Mouse (Mus musculus) heart, adult 2 months (tissue): ENCODE measurements around the gene Ap1g2. TPM values are rescaled to one million over a fixed set of nuclear protein-coding genes. Genes with fewer than 3 reads are reported as not detected.

Experiments used
- DNase-seq, 2 experiments: peaks; one replicate each; pipeline ENCODE4 v3.0.0; 2021
- H3K27ac ChIP-seq: fragments of 200-600 bp; 2 replicates; pipeline ENCODE4 v1.8.1; 2022
- H3K27me3 ChIP-seq: fragments of 200-500 bp; 2 replicates; pipeline ENCODE4 v1.6.1; 2012; ENCODE audit warnings: mild to moderate bottlenecking, low read length, inconsistent platforms, mixed read lengths; ENCODE audit not compliant: control insufficient read depth, insufficient read depth
- H3K36me3 ChIP-seq: fragments of 200-500 bp; 2 replicates; pipeline ENCODE4 v1.6.1; 2012; ENCODE audit warnings: low read length, inconsistent platforms; ENCODE audit not compliant: control insufficient read depth, insufficient read depth
- H3K4me1 ChIP-seq: fragments of 200-500 bp; 2 replicates; pipeline ENCODE4 v1.6.1; 2011; ENCODE audit warnings: low read length; ENCODE audit not compliant: control insufficient read depth, insufficient read depth
- H3K4me3 ChIP-seq: fragments of 200-600 bp; 2 replicates; pipeline ENCODE4 v1.8.1; 2022
- H3K79me2 ChIP-seq: fragments of 200-500 bp; replicated peaks from 2 replicates; pipeline ENCODE4 v1.6.1; 2012; ENCODE audit warnings: mild to moderate bottlenecking, inconsistent platforms, low read length, moderate library complexity, mixed read lengths; ENCODE audit not compliant: control insufficient read depth, insufficient read depth
- H3K9ac ChIP-seq: fragments of 200-500 bp; 2 replicates; pipeline ENCODE4 v1.6.1; 2012; ENCODE audit warnings: low read depth, mild to moderate bottlenecking, control low read depth, inconsistent platforms, low read length, mixed read lengths
- CTCF ChIP-seq: fragments of 200-600 bp; IDR thresholded peaks from 2 replicates; pipeline ENCODE4 v1.8.1; 2022; ENCODE audit warnings: antibody characterized with exemption, mild to moderate bottlenecking, moderate library complexity
- EP300 ChIP-seq: fragments of 200-500 bp; IDR thresholded peaks from 2 replicates; pipeline ENCODE4 v1.6.1; 2011; ENCODE audit warnings: low read depth, low read length, control low read depth; ENCODE audit not compliant: insufficient read depth
- POLR2A ChIP-seq: fragments of 200-500 bp; IDR thresholded peaks from 2 replicates; pipeline ENCODE4 v1.6.1; 2011; ENCODE audit warnings: mild to moderate bottlenecking, low read depth, low read length, control low read depth; ENCODE audit not compliant: insufficient read depth
- WGBS: fragments of 180-500 bp; shearing (Covaris S2); methylation state at CpG from one replicate; pipeline ENCODE4 v1.1.7; 2018; 5-methylcytosine and 5-hydroxymethylcytosine counted together
- intact Hi-C: fragments of 180-260 bp; cut with DNase I; formaldehyde crosslinking; loops from one replicate; pipeline ENCODE4 v1.15.1; 2025
- polyA plus RNA-seq: library from polyadenylated mRNA; depleted of rRNA; stranded (reverse); fragments of >200 nt; gene quantifications from 2 replicates; pipeline ENCODE4 v1.2.3, GENCODE M21; 2012; rRNA removed
- total RNA-seq, 2 experiments: library from RNA; stranded (reverse); gene quantifications; 2 replicates each; pipeline ENCODE4 v1.2.3; 2021

Gene Ap1g2
- total and polyA plus RNA-seq, 3 experiments = 5.3 to 10.2 (median 5.6) TPM

- no peak for DNase-seq
- Histone ChIP-seq H3K36me3 (no peaks in the 10 kb centered on the region), H3K4me1 (no peaks in the 10 kb centered on the region), H3K79me2 (no peaks in the 10 kb centered on the region), H3K9ac (no peak overlapping the region), H3K27me3 (no peaks in the 10 kb centered on the region), H3K4me3 (no peak overlapping the region), H3K27ac (no peak overlapping the region)
- TF ChIP-seq EP300 = no peak
- no peak for TF ChIP-seq CTCF
- TF ChIP-seq POLR2A = no peak
- intact Hi-C loops = no loop called here
- 83% methylated on average over 17 of the region's 17 CpGs for WGBS
These were observed 52.6 kb downstream of the Ap1g2 start for GRCm38 (mm10) chr14:55053708-55054190.

- no peak overlapping the region for H3K9ac ChIP-seq
- no peaks in the 10 kb centered on the region for H3K27me3 ChIP-seq
- H3K79me2 ChIP-seq = no peaks in the 10 kb centered on the region
- H3K4me1 ChIP-seq = no peaks in the 10 kb centered on the region
- DNase-seq = no peak
- no peak overlapping the region for H3K27ac ChIP-seq
- intact Hi-C loops = no loop called here
- no peak overlapping the region for H3K4me3 ChIP-seq
- 74% methylated on average over 4 of the region's 4 CpGs for WGBS
- TF ChIP-seq CTCF (no peak), EP300 (no peak), POLR2A (no peak)
- H3K36me3 ChIP-seq = no peaks in the 10 kb centered on the region
These were observed 53.3 kb downstream of the Ap1g2 start for GRCm38 (mm10) chr14:55053050-55053449.

GRCm38 (mm10) chr14:55052496-55052895 lies 53.9 kb downstream of the Ap1g2 start:
- no peak for TF ChIP-seq POLR2A
- no peak for DNase-seq
- H3K36me3 ChIP-seq = no peaks in the 10 kb centered on the region
- 76% methylated on average over 9 of the region's 9 CpGs for WGBS
- H3K79me2 ChIP-seq = no peaks in the 10 kb centered on the region
- intact Hi-C loops = no loop called here
- no peaks in the 10 kb centered on the region for H3K4me1 ChIP-seq
- no peaks in the 10 kb centered on the region for H3K27me3 ChIP-seq
- H3K4me3 ChIP-seq = no peak overlapping the region
- H3K9ac ChIP-seq = no peak overlapping the region
- no peak overlapping the region for H3K27ac ChIP-seq

Other genes starting within 250 kb of the Ap1g2 start
- 1 to 10 TPM; 4.1 to 7.2 TPM for gene Homez, start 235.6 kb downstream of the Ap1g2 start, total RNA-seq
- gene Homez, start 235.6 kb downstream of the Ap1g2 start, polyA plus RNA-seq = 2.6 and 3.1 TPM in 2 replicates
- gene Ppp1r3e, start 229.0 kb downstream of the Ap1g2 start, total RNA-seq = 1 to 10 TPM; 2.8 to 3.4 TPM
- 4.8 and 4.9 TPM in 2 replicates for gene Ppp1r3e, start 229.0 kb downstream of the Ap1g2 start, polyA plus RNA-seq
- gene Bcl2l2, start 223.2 kb downstream of the Ap1g2 start, total RNA-seq = 10 to 100 TPM; 42.4 to 45.0 TPM
- gene Bcl2l2, start 223.2 kb downstream of the Ap1g2 start, polyA plus RNA-seq = 29.2 and 44.4 TPM in 2 replicates
- gene Gm20521, start 223.2 kb downstream of the Ap1g2 start, total RNA-seq = 1 to 10 TPM; 3.2 to 6.1 TPM
- gene Gm20521, start 223.2 kb downstream of the Ap1g2 start, polyA plus RNA-seq = not detected in 2 replicates
- gene Pabpn1, start 214.1 kb downstream of the Ap1g2 start, total RNA-seq = 10 to 100 TPM; 51.4 to 52.2 TPM
- gene Pabpn1, start 214.1 kb downstream of the Ap1g2 start, polyA plus RNA-seq = 66.2 and 91.7 TPM in 2 replicates
- 1 to 10 TPM; 1.7 to 2.3 TPM for gene Slc22a17, start 193.5 kb downstream of the Ap1g2 start, total RNA-seq
- 13.0 and 13.8 TPM in 2 replicates for gene Slc22a17, start 193.5 kb downstream of the Ap1g2 start, polyA plus RNA-seq
- gene Efs, start 180.5 kb downstream of the Ap1g2 start, total RNA-seq = 1 to 10 TPM; 1.9 to 3.0 TPM
- 5.1 and 5.4 TPM in 2 replicates for gene Efs, start 180.5 kb downstream of the Ap1g2 start, polyA plus RNA-seq
- not detected for gene Il25, start 173.9 kb downstream of the Ap1g2 start, total RNA-seq
- not detected in 2 replicates for gene Il25, start 173.9 kb downstream of the Ap1g2 start, polyA plus RNA-seq
- under 1 TPM in 1 of 2 experiments, not detected in 1; 0.30 TPM for gene Cmtm5, start 170.3 kb downstream of the Ap1g2 start, total RNA-seq
- 1.8 and 2.9 TPM in 2 replicates for gene Cmtm5, start 170.3 kb downstream of the Ap1g2 start, polyA plus RNA-seq
- gene Myh6, start 139.7 kb downstream of the Ap1g2 start, total RNA-seq = over 10,000 TPM; 19,033 to 21,149 TPM
- 6,249 and 7,266 TPM in 2 replicates for gene Myh6, start 139.7 kb downstream of the Ap1g2 start, polyA plus RNA-seq
- not detected for gene Gm17428, start 129.7 kb downstream of the Ap1g2 start, total RNA-seq
- gene Gm17428, start 129.7 kb downstream of the Ap1g2 start, polyA plus RNA-seq = not detected in 2 replicates
- gene Myh7, start 112.0 kb downstream of the Ap1g2 start, total RNA-seq = 1,000 to 10,000 TPM; 1,935 to 2,240 TPM
- 19.8 and 29.5 TPM in 2 replicates for gene Myh7, start 112.0 kb downstream of the Ap1g2 start, polyA plus RNA-seq
- 10 to 100 TPM; 25.9 to 28.9 TPM for gene Ngdn, start 91.1 kb downstream of the Ap1g2 start, total RNA-seq
- gene Ngdn, start 91.1 kb downstream of the Ap1g2 start, polyA plus RNA-seq = 10.1 and 19.6 TPM in 2 replicates
- gene Zfhx2, start 14.3 kb downstream of the Ap1g2 start, total RNA-seq = 1 to 10 TPM; 3.9 to 4.1 TPM
- 1.1 and 1.3 TPM in 2 replicates for gene Zfhx2, start 14.3 kb downstream of the Ap1g2 start, polyA plus RNA-seq
- gene Thtpa, start 11.8 kb downstream of the Ap1g2 start, total RNA-seq = 10 to 100 TPM; 10.7 to 13.4 TPM
- 8.2 and 9.7 TPM in 2 replicates for gene Thtpa, start 11.8 kb downstream of the Ap1g2 start, polyA plus RNA-seq
- under 1 TPM in 1 of 2 experiments, not detected in 1; 0.23 TPM for gene Jph4, start 10.3 kb upstream of the Ap1g2 start, total RNA-seq
- 0.25 and 0.32 TPM in 2 replicates for gene Jph4, start 10.3 kb upstream of the Ap1g2 start, polyA plus RNA-seq
- not detected for gene Dhrs2, start 115.4 kb upstream of the Ap1g2 start, total RNA-seq
- gene Dhrs2, start 115.4 kb upstream of the Ap1g2 start, polyA plus RNA-seq = 0.27 TPM in 1 of 2 replicates, not detected in the other